Mouse (Mus musculus) neural tube, embryonic 11.5 days (tissue): ENCODE results near the gene Rufy1. TPM values are rescaled to one million over a fixed set of nuclear protein-coding genes. Genes with fewer than 3 reads are reported as not detected.

Experiments
- ATAC-seq: fragments of 200-750 bp; cut with Nextera tagmentation; 2 replicates; pipeline ENCODE4 v1.8.0; 2017; ENCODE audit warnings: moderate number of reproducible peaks, mild to moderate bottlenecking, moderate TSS enrichment, moderate library complexity; ENCODE audit not compliant: insufficient read depth, low FRiP score, low TSS enrichment
- DNase-seq: peaks from one replicate; pipeline ENCODE4 v3.0.0-alpha.2; 2015; ENCODE audit warnings: low spot score
- H3K27ac ChIP-seq: fragments of 300-500 bp; sonication (generic); 2 replicates; pipeline ENCODE4 v1.5.1; 2014; ENCODE audit warnings: low read depth, mild to moderate bottlenecking, low read length
- H3K27me3 ChIP-seq: fragments of 300-500 bp; sonication (generic); 2 replicates; pipeline ENCODE4 v1.6.1; 2014; ENCODE audit warnings: mild to moderate bottlenecking, low read length, mixed read lengths; ENCODE audit not compliant: control insufficient read depth, insufficient read depth
- H3K36me3 ChIP-seq: fragments of 300-500 bp; sonication (generic); 2 replicates; pipeline ENCODE4 v1.6.1; 2014; ENCODE audit warnings: mild to moderate bottlenecking, low read length, moderate library complexity, mixed read lengths; ENCODE audit not compliant: control insufficient read depth, insufficient read depth
- H3K4me1 ChIP-seq: fragments of 300-500 bp; sonication (generic); 2 replicates; pipeline ENCODE4 v1.6.1; 2014; ENCODE audit warnings: low read length, mixed read lengths; ENCODE audit not compliant: control insufficient read depth, insufficient read depth
- H3K4me2 ChIP-seq: fragments of 300-500 bp; sonication (generic); 2 replicates; pipeline ENCODE4 v1.6.1; 2014; ENCODE audit warnings: low read depth, mild to moderate bottlenecking, moderate library complexity
- H3K4me3 ChIP-seq: fragments of 300-500 bp; sonication (generic); 2 replicates; pipeline ENCODE4 v1.5.1; 2014; ENCODE audit warnings: low read depth, low read length
- H3K9ac ChIP-seq: fragments of 300-500 bp; sonication (generic); 2 replicates; pipeline ENCODE4 v1.6.1; 2014; ENCODE audit warnings: mild to moderate bottlenecking, low read length
- H3K9me3 ChIP-seq: fragments of 300-500 bp; sonication (generic); 2 replicates; pipeline ENCODE4 v1.6.1; 2016; ENCODE audit warnings: low read length; ENCODE audit not compliant: control insufficient read depth
- WGBS: fragments of 180-500 bp; shearing (Covaris S2); extraction: QIAGEN DNeasy Blood & Tissue Kit; methylation state at CpG from one replicate; pipeline ENCODE4 v1.1.7; 2014; 5-methylcytosine and 5-hydroxymethylcytosine counted together
- polyA plus RNA-seq: library from polyadenylated mRNA; unstranded; fragments of >200 nt; fragmentation: Nextera tagmentation; extraction: Ambion mirVana; gene quantifications from 2 replicates; pipeline ENCODE4 v1.2.1, GENCODE M21; 2014

Rufy1 gene
- polyA plus RNA-seq, 1 experiment from 2014 or later: 28.0 TPM

- no peak overlapping the region for H3K4me2 ChIP-seq
- no peak overlapping the region for H3K27ac ChIP-seq
- no peak for DNase-seq
- no peaks in the 10 kb centered on the region for H3K27me3 ChIP-seq
- H3K9me3 ChIP-seq: no peaks in the 10 kb centered on the region
- H3K9ac ChIP-seq: no peak overlapping the region
- 85% methylated on average over 6 of the region's 6 CpGs for WGBS
- H3K4me3 ChIP-seq: no peak overlapping the region
- no peaks in the 10 kb centered on the region for H3K4me1 ChIP-seq
- ATAC-seq: no peak
- H3K36me3 ChIP-seq: peaks cover 2% of the 10 kb centered on the region
Measured at GRCm38 (mm10) chr11:50415563-50416241, 15.2 kb downstream of the Rufy1 start.

- Histone ChIP-seq H3K9me3 (no peaks in the 10 kb centered on the region), H3K27ac (no peak overlapping the region), H3K4me3 (no peak overlapping the region), H3K4me1 (no peaks in the 10 kb centered on the region), H3K27me3 (no peaks in the 10 kb centered on the region), H3K4me2 (no peak overlapping the region), H3K9ac (no peak overlapping the region), H3K36me3 (peaks cover 2% of the 10 kb centered on the region; the same call in 1 of the 2 replicates)
- ATAC-seq: no peak
- no peak for DNase-seq
- 59% methylated on average over 6 of the region's 6 CpGs for WGBS
Measured at GRCm38 (mm10) chr11:50407235-50407634, 23.7 kb downstream of the Rufy1 start.

GRCm38 (mm10) chr11:50403367-50404014 lies 27.4 kb downstream of the Rufy1 start:
- ATAC-seq (no peak), DNase-seq (no peak)
- no peak overlapping the region for H3K4me3 ChIP-seq
- no peak overlapping the region for H3K4me2 ChIP-seq
- 84% methylated on average over 10 of the region's 10 CpGs for WGBS
- no peaks in the 10 kb centered on the region for H3K4me1 ChIP-seq
- no peak overlapping the region for H3K9ac ChIP-seq
- peaks cover 5% of the 10 kb centered on the region for H3K36me3 ChIP-seq
- no peak overlapping the region for H3K27ac ChIP-seq
- no peaks in the 10 kb centered on the region for H3K27me3 ChIP-seq
- H3K9me3 ChIP-seq: no peaks in the 10 kb centered on the region

- peaks cover 6% of the 10 kb centered on the region for H3K36me3 ChIP-seq
- WGBS: 89% methylated on average over 3 of the region's 3 CpGs
- DNase-seq: no peak
Measured at GRCm38 (mm10) chr11:50402481-50402880, 28.4 kb downstream of the Rufy1 start.

GRCm38 (mm10) chr11:50398803-50399202 lies 32.1 kb downstream of the Rufy1 start:
- H3K36me3 ChIP-seq: peaks cover 6% of the 10 kb centered on the region
- no peak overlapping the region for H3K4me2 ChIP-seq
- no peak overlapping the region for H3K27ac ChIP-seq
- 89% methylated on average over 13 of the region's 13 CpGs for WGBS
- no peaks in the 10 kb centered on the region for H3K9me3 ChIP-seq
- no peaks in the 10 kb centered on the region for H3K27me3 ChIP-seq
- no peak overlapping the region for H3K9ac ChIP-seq
- no peak for DNase-seq
- no peak overlapping the region for H3K4me3 ChIP-seq
- no peaks in the 10 kb centered on the region for H3K4me1 ChIP-seq
- ATAC-seq: no peak

More at GRCm38 (mm10) chr11:50402481-50402880, 28.4 kb downstream of the Rufy1 start:
- no peak for ATAC-seq
- H3K27ac ChIP-seq: no peak overlapping the region
- H3K27me3 ChIP-seq: no peaks in the 10 kb centered on the region
- no peak overlapping the region for H3K4me2 ChIP-seq
- H3K4me1 ChIP-seq: no peaks in the 10 kb centered on the region
- no peak overlapping the region for H3K4me3 ChIP-seq
- no peak overlapping the region for H3K9ac ChIP-seq
- H3K9me3 ChIP-seq: no peaks in the 10 kb centered on the region

- H3K36me3 ChIP-seq: peaks cover 6% of the 10 kb centered on the region
- no peak overlapping the region for H3K4me3 ChIP-seq
- no peaks in the 10 kb centered on the region for H3K9me3 ChIP-seq
- no peaks in the 10 kb centered on the region for H3K27me3 ChIP-seq
- no peak overlapping the region for H3K9ac ChIP-seq
- 85% methylated on average over 9 of the region's 9 CpGs for WGBS
- H3K4me2 ChIP-seq: no peak overlapping the region
- no peak overlapping the region for H3K27ac ChIP-seq
- H3K4me1 ChIP-seq: no peaks in the 10 kb centered on the region
- ATAC-seq: no peak
- DNase-seq: no peak
Measured at GRCm38 (mm10) chr11:50397316-50397715, 33.6 kb downstream of the Rufy1 start.

GRCm38 (mm10) chr11:50396766-50397307 lies 34.1 kb downstream of the Rufy1 start:
- ATAC-seq (no peak), DNase-seq (no peak)
- Histone ChIP-seq H3K9me3 (no peaks in the 10 kb centered on the region), H3K9ac (no peak overlapping the region), H3K4me3 (no peak overlapping the region), H3K4me2 (no peak overlapping the region), H3K27me3 (no peaks in the 10 kb centered on the region), H3K4me1 (no peaks in the 10 kb centered on the region), H3K36me3 (peaks cover 6% of the 10 kb centered on the region), H3K27ac (no peak overlapping the region)
- 84% methylated on average over 11 of the region's 11 CpGs for WGBS

GRCm38 (mm10) chr11:50394731-50395130 lies 36.2 kb downstream of the Rufy1 start:
- H3K27ac ChIP-seq: no peak overlapping the region
- no peaks in the 10 kb centered on the region for H3K4me1 ChIP-seq
- 96% methylated on average over 7 of the region's 7 CpGs for WGBS
- peaks cover 3% of the 10 kb centered on the region for H3K36me3 ChIP-seq
- DNase-seq (no peak), ATAC-seq (no peak)
- H3K4me3 ChIP-seq: no peak overlapping the region
- H3K9ac ChIP-seq: no peak overlapping the region
- H3K9me3 ChIP-seq: no peaks in the 10 kb centered on the region
- no peak overlapping the region for H3K4me2 ChIP-seq
- no peaks in the 10 kb centered on the region for H3K27me3 ChIP-seq

- Histone ChIP-seq H3K4me1 (no peaks in the 10 kb centered on the region), H3K4me2 (no peak overlapping the region), H3K36me3 (peaks cover 2% of the 10 kb centered on the region), H3K27me3 (no peaks in the 10 kb centered on the region), H3K4me3 (no peak overlapping the region), H3K9me3 (no peaks in the 10 kb centered on the region), H3K27ac (no peak overlapping the region), H3K9ac (no peak overlapping the region)
- 86% methylated on average over 6 of the region's 6 CpGs for WGBS
- ATAC-seq (no peak), DNase-seq (no peak)
Measured at GRCm38 (mm10) chr11:50393306-50393705, 37.6 kb downstream of the Rufy1 start.
